Comparison of ENCODE assay signal across 29 mouse cellular contexts in the genomic region with DNA sequence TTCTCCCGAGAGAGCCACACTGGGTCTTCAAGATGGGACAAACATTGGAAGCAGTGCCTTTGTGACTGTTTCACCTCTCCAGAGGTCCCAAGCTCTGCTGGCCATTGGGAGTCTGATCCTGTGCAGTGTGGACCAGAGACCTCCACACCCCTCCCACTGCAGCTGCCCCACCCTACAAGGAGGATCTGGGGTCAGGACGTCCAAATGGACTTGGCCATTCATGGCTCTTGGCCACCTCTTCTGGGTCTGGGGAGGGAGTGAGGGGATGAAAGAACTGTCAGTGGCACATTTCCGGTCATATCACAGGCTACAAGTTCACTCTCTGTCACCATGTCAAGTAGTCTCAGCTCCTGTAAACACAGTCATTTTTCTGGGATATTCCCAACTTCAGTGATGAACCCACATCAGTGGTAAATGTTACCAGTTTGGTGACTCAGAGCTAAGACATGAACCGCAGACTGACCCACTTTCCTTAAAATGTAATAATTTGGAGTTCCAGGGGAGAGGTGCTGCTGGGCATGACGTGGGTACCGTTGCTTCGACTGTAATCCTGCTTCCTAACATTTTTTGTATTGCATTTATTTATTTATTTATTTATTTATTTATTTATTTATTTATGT. TPM values are rescaled to one million over a fixed set of nuclear protein-coding genes. Genes with fewer than 3 reads are reported as not detected.
A peak's percentile ranks its signal among the peaks of the same experiment; 100 is the strongest.
DNase-seq lines count a peak whose midpoint lies in the region; ATAC-seq and TF ChIP-seq lines count a peak whose summit lies in the region.
"Had no signal": no experiment of that assay in that cellular context is flagged by ENCODE, and none has a peak within 500 bp of the region (broad histone marks: within the 10 kb centered on the region; RNA-seq: fewer than 3 reads in every experiment).

No protein-coding gene starts in this region.

- WGBS in heart, adult 2 months, result 77% methylated on average over 7 of the region's 7 CpGs
- WGBS in lung, adult 2 months, result 70% methylated on average over 7 of the region's 7 CpGs

- ATAC-seq in granulocyte monocyte progenitor cell, adult 5-6 weeks (replicated peaks; ENCODE audit: poor library complexity, severe bottlenecking), result no peak
- ATAC-seq: forebrain, embryonic 13.5 days; intestine, embryonic 16.5 days; Patski had no signal

- H3ac ChIP-seq in C2C12 (ENCODE audit: control insufficient read depth, insufficient read length, low read depth) (no peak overlapping the region), myocyte (ENCODE audit: control insufficient read depth, insufficient read length) (no peak overlapping the region)

- no peak overlapping the region for H3K4me3 ChIP-seq in heart, adult 2 months
- no peak overlapping the region for H3K4me3 ChIP-seq in lung, adult 2 months (replicated peaks; ENCODE audit: extremely low read depth, low read depth, low read length)
- H3K4me3 ChIP-seq in C2C12 (ENCODE audit: insufficient read depth, poor library complexity, severe bottlenecking) (no peak overlapping the region), myocyte (peak overlapping the region; percentile 97)
- H3K4me3 ChIP-seq: embryonic facial prominence, embryonic 10.5 days; embryonic facial prominence, embryonic 15.5 days; forebrain, embryonic 13.5 days; hindbrain, embryonic 12.5 days; liver, embryonic 15.5 days; midbrain, embryonic 12.5 days; neural tube, embryonic 13.5 days had no signal

- H3K4me1 ChIP-seq in heart, adult 2 months (ENCODE audit: control insufficient read depth, insufficient read depth, low read length), result peaks cover 4% of the 10 kb centered on the region
- peaks cover 8% of the 10 kb centered on the region; the same call in 1 of the 2 replicates for H3K4me1 ChIP-seq in lung, adult 2 months (ENCODE audit: control insufficient read depth, insufficient read depth, low read length)

- no peak for TF ChIP-seq EP300 in heart, adult 2 months (IDR thresholded peaks at IDR 0.05; ENCODE audit: insufficient read depth, low read depth, low read length)

- intact Hi-C loops in heart, adult 2 months (cut with DNase I), result no loop called here

- peak overlapping the region; percentile 98 for H3K4me2 ChIP-seq in myocyte (ENCODE audit: low read depth)
- H3K4me2 ChIP-seq: embryonic facial prominence, embryonic 15.5 days; forebrain, embryonic 13.5 days; hindbrain, embryonic 12.5 days; liver, embryonic 15.5 days; midbrain, embryonic 12.5 days; neural tube, embryonic 13.5 days had no signal

- no peak overlapping the region for H3K27ac ChIP-seq in heart, adult 2 months
- H3K27ac ChIP-seq: embryonic facial prominence, embryonic 10.5 days; embryonic facial prominence, embryonic 15.5 days; forebrain, embryonic 13.5 days; hindbrain, embryonic 12.5 days; kidney, postnatal 0 days; liver, embryonic 15.5 days; midbrain, embryonic 12.5 days; neural tube, embryonic 13.5 days had no signal

- H3K27me3 ChIP-seq in heart, adult 2 months (ENCODE audit: control insufficient read depth, insufficient read depth, low read length), result 0 out of 2 replicates have a peak, but pooled peaks cover 1% of the 10 kb centered on the region
- no peaks in the 10 kb centered on the region for H3K27me3 ChIP-seq in C2C12 (ENCODE audit: control insufficient read depth, insufficient read depth, insufficient read length)
- no peaks in the 10 kb centered on the region for H3K27me3 ChIP-seq in myocyte (ENCODE audit: control insufficient read depth, insufficient read depth, insufficient read length)
- H3K27me3 ChIP-seq: embryonic facial prominence, embryonic 15.5 days; Patski had no signal

- TF ChIP-seq POLR2A in heart, adult 2 months (IDR thresholded peaks at IDR 0.05; ENCODE audit: insufficient read depth, low read depth, low read length), result no peak
- TF ChIP-seq POLR2A in lung, adult 2 months (IDR thresholded peaks at IDR 0.05; ENCODE audit: borderline replicate concordance, extremely low read depth, low read depth, low read length), result no peak
- TF ChIP-seq POLR2A in myocyte (IDR thresholded peaks at IDR 0.05; ENCODE audit: insufficient read length, low read depth), result no peak

- TF ChIP-seq CTCF in heart, adult 2 months (IDR thresholded peaks at IDR 0.05), result no peak
- no peak for TF ChIP-seq CTCF in lung, adult 2 months (IDR thresholded peaks at IDR 0.05; ENCODE audit: insufficient read depth, low read length)
- no peak for TF ChIP-seq CTCF in C2C12 (IDR thresholded peaks at IDR 0.05; ENCODE audit: control insufficient read depth, insufficient read depth, insufficient read length)

- no peak overlapping the region for H3K9ac ChIP-seq in heart, adult 2 months (ENCODE audit: low read depth, low read length)
- H3K9ac ChIP-seq: embryonic facial prominence, embryonic 15.5 days; forebrain, embryonic 13.5 days; hindbrain, embryonic 12.5 days; liver, embryonic 15.5 days; midbrain, embryonic 12.5 days; neural tube, embryonic 13.5 days had no signal

- peaks cover 94% of the 10 kb centered on the region for H3K79me3 ChIP-seq in C2C12 (ENCODE audit: low read depth)

- H3K36me3 ChIP-seq in heart, adult 2 months (ENCODE audit: control insufficient read depth, insufficient read depth, low read length), result no peaks in the 10 kb centered on the region
- peaks cover 64% of the 10 kb centered on the region for H3K36me3 ChIP-seq in C2C12 (ENCODE audit: control insufficient read depth, insufficient read depth)
- H3K36me3 ChIP-seq in myocyte (ENCODE audit: control insufficient read depth, insufficient read depth), result peaks cover 7% of the 10 kb centered on the region
- H3K36me3 ChIP-seq: embryonic facial prominence, embryonic 10.5 days; embryonic facial prominence, embryonic 15.5 days; G1E; hindbrain, embryonic 12.5 days; liver, embryonic 15.5 days; midbrain, embryonic 12.5 days; neural tube, embryonic 13.5 days had no signal

- DNase-seq in heart, adult 11 months, result peak; percentile 91
- DNase-seq in heart, adult 2 months, result no peak
- DNase-seq in lung, postnatal 10 days, result peak; percentile 72
- DNase-seq in lung, adult 2 months, result no peak
- DNase-seq: adrenal gland, postnatal 36 days; cerebellum, adult 8-10 months; cerebellum, postnatal 25 days; gastrocnemius, postnatal 36 days; heart, postnatal 36 days; kidney, adult 8-10 months; kidney, postnatal 4 days; layer of hippocampus, postnatal 36 days; left cerebral cortex, postnatal 4 days; liver; right cerebral cortex, postnatal 4 days had no signal

- H3K79me2 ChIP-seq in heart, adult 2 months (replicated peaks; ENCODE audit: control insufficient read depth, insufficient read depth, low read length), result no peaks in the 10 kb centered on the region
- H3K79me2 ChIP-seq in C2C12 (ENCODE audit: control insufficient read depth, insufficient read depth) (peaks cover 100% of the 10 kb centered on the region), myocyte (ENCODE audit: control insufficient read depth, insufficient read depth) (peaks cover 100% of the 10 kb centered on the region)

TF ChIP-seq in C2C12, 6 proteins besides CTCF, POLR2A, EP300 and RAD21:
- TF ChIP-seq USF1 (IDR thresholded peaks at IDR 0.05; ENCODE audit: low read depth) (no peak), MAX (IDR thresholded peaks at IDR 0.05) (peak; percentile 60), FOSL1 (IDR thresholded peaks at IDR 0.05; ENCODE audit: insufficient read depth, low read length, poor library complexity, severe bottlenecking) (peak; percentile 65)

TF ChIP-seq in myocyte, 11 proteins besides CTCF, POLR2A, EP300 and RAD21:
- TF ChIP-seq MYOD1 (IDR thresholded peaks at IDR 0.05; ENCODE audit: control insufficient read depth in 1 of 3, insufficient read length in 2 of 3, low read depth in 2 of 3), result no peak
- TF ChIP-seq CEBPB (IDR thresholded peaks at IDR 0.05; ENCODE audit: insufficient read depth, poor library complexity, severe bottlenecking), result 0 out of 2 replicates have a peak, but pooled peaks have one; percentile 36
- TF ChIP-seq REST (IDR thresholded peaks at IDR 0.05; ENCODE audit: insufficient read depth, insufficient read length), result no peak
- no peak for TF ChIP-seq MAX (IDR thresholded peaks at IDR 0.05; ENCODE audit: low read depth)
- no peak for TF ChIP-seq MYOG (IDR thresholded peaks at IDR 0.05; ENCODE audit: control insufficient read depth in 1 of 3, insufficient read depth in 1 of 3, insufficient read length in 2 of 3, low read depth in 2 of 3)
- TF ChIP-seq SRF (IDR thresholded peaks at IDR 0.05; ENCODE audit: control insufficient read depth, insufficient read length, low read depth), result no peak
- TF ChIP-seq POLR2AphosphoS2 (IDR thresholded peaks at IDR 0.05; ENCODE audit: insufficient read length, low read depth), result peak; percentile 31
- TF ChIP-seq E2F4 (IDR thresholded peaks at IDR 0.05; ENCODE audit: insufficient read depth), result no peak
- no peak for TF ChIP-seq TCF12 (IDR thresholded peaks at IDR 0.05; ENCODE audit: insufficient read depth, poor library complexity, severe bottlenecking)
- no peak for TF ChIP-seq USF1 (IDR thresholded peaks at IDR 0.05; ENCODE audit: low read depth)
- TF ChIP-seq TCF3 (IDR thresholded peaks at IDR 0.05; ENCODE audit: insufficient read length, low read depth), result no peak

RNA-seq across cellular contexts. Expression of gene Col5a1, which starts 5.8 kb away (rescaled TPM):
- total RNA-seq in heart, adult 2 months (2021), result 10 to 100 TPM; 16.0 to 22.9 TPM
- polyA plus RNA-seq in heart, adult 2 months (2012; rRNA removed), result 15.7 and 17.2 TPM in 2 replicates
- 18.5 and 18.8 TPM in 2 replicates for polyA plus RNA-seq in lung, adult 2 months (2012; rRNA removed)
- polyA plus RNA-seq in C2C12 (2012; fragmentation: generic; extraction: Trizol) (37.9 TPM), myocyte (2012; fragmentation: generic; extraction: Trizol) (172 TPM)
- not detected in 2 replicates for total RNA-seq in granulocyte monocyte progenitor cell, adult 5-6 weeks (2014; fragmentation: Nextera tagmentation)
- total RNA-seq in granulocyte monocyte progenitor cell, adult 5-6 weeks (2017), result not detected in 2 replicates

Comparison
In these comparisons a context has a peak if more than half of its experiments do, and no peak if none do; other contexts are left out.
1. DNase-seq: peak in heart, adult 11 months (single experiment) and lung, postnatal 10 days (single experiment); none in heart, adult 2 months (0 of 2) and lung, adult 2 months (single experiment).